Mouse (Mus musculus) gastrocnemius, adult 8-10 months (tissue): ENCODE data around the gene Plpp4. TPM values are rescaled to one million over a fixed set of nuclear protein-coding genes. Genes with fewer than 3 reads are reported as not detected.

Experiments used
- DNase-seq, 2 experiments: peaks; one replicate each; pipeline ENCODE4 v3.0.0; 2022; ENCODE audit warnings: low spot score in 2 of 2
- total RNA-seq, 4 experiments: library from RNA; stranded (reverse); gene quantifications; 2 replicates each; pipeline ENCODE4 v1.2.4; 2022

Gene Plpp4
- not detected for total RNA-seq

GRCm38 (mm10) chr7:129256621-129257373, at the start of gene Plpp4:
TSS of gene Plpp4 (plus strand) at chr7:129257031.
- DNase-seq, result no peak

DNA sequence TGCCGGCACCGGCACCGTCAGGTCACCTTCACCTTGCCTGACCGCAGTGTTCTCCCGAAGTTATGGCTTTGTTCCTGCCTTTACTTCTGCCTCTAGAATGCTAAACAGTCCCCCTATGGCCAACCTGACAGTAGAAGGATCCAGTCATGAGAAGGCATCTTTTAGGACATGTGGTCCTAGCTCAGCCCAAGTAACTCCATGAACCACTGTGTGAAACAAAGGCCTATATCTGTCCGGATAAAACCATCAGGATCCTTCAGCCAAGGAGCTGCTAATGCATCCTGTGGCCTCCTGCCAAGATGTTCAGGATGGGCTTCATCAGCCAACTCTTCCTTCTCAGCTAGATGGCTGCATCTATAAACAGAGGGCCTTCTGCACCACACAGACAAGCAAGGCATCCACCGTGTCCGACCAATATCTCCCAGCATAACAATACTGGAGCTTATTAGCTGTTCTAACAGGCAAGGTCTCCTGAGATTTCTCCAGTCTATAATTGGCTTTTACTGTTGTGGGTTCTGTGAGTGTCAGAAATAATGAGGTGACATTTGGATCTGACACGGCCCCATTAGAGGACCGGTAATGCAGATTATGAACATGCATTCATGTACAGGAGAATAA, 40.8 kb upstream of the Plpp4 start:
- no peak for DNase-seq

- DNase-seq, result no peak
Measured at GRCm38 (mm10) chr7:129216547-129217195, 40.2 kb upstream of the Plpp4 start.

GRCm38 (mm10) chr7:129220948-129221347, 35.9 kb upstream of the Plpp4 start:
- DNase-seq, result no peak

GRCm38 (mm10) chr7:129221649-129222048, 35.2 kb upstream of the Plpp4 start:
- no peak for DNase-seq

- DNase-seq, result no peak
Measured at GRCm38 (mm10) chr7:129235410-129235809, 21.4 kb upstream of the Plpp4 start.

DNA sequence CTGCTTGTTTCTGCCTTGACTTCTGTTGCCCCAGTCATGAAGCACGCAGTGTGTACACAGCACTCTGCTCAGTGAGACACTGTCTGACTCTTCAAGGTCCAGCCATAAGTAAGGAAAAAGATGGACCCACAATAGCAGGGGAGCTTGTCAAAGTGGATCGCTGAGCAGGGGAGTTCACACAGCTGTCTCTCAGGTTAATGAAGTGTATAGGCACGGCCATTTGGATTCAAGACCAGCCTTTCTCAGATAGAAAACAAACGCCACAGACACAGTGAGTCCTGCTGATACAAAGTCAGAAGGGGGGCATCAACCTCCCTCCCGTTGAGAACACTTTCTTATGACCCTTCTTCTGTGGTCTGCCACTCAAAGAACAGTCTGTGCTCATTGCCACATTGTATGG, 20.8 kb upstream of the Plpp4 start:
- DNase-seq, result no peak

GRCm38 (mm10) chr7:129250981-129251380, 5.8 kb upstream of the Plpp4 start:
- DNase-seq, result no peak

GRCm38 (mm10) chr7:129253406-129253805, 3.4 kb upstream of the Plpp4 start:
- DNase-seq, result no peak

- DNase-seq, result no peak
Measured at GRCm38 (mm10) chr7:129254126-129254525, 2.7 kb upstream of the Plpp4 start.

DNA sequence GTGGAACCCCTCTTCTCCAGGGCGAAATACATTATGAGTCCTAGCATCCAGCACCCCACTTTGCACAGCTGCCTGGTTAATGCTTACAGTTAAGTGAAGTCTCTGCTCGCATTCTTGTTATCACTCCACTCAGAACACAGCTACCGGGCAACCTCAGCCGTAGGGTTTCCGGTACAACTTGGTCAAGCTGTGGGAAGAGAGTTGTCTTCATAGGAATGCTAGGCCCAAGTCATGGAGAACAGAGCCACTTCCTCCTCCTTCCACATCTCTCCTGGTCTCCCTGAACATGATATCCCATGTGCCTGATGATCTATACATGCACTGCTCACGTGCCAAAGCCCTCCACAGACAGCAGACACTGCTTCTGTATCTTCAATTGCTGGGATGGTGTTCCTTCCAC, 1.4 kb upstream of the Plpp4 start:
- no peak for DNase-seq

DNA sequence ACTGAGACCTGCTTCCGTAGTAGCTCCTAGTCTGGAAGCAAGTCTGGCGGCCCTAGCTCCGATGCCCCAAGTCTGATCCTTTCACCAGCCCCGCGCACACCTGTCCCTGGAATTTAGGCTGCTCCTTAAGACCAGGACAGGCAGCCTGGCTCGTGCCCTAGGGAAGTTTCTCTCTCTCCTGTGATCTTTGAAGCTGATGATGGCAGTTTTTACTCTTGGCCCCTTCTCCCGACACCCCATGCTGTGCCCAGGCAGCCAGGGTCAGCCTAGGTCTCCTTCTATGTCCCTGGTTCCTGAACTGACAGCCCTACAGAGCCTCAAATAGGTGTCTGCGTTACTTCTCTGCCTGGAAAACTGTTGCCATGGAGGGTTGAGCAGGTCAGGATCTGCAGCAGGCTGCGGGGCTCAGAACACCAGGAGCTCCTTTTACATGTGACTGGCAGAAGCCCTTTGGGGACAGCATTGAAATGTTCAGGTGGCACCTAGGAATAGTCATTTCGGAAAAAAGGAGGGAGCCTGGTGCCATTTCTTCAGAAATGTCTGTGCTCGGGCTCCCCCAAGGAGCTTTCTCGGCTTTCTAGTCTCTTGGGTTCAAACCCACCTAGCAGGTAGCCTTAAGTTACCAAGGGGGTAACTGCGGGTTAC, 665 bp downstream of the Plpp4 start:
- DNase-seq, result no peak

DNA sequence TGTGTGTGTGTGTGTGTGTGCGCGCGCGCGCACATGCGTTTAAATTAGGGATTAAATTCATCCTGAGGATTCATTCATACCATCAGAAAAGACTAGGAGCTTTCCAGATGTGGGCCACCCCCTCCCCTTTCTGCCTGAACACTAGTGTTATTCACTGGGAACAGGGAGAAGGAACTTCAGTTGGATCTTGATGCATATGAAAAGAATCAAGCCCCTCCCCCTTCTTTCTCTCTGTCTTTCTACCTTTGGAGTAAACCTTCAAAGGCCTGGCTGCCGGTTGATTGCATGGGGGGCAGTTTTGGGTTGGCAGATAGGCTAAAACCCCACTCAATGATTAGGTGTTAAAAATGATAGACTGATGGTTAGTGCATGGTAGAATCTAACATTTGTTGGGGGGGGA, 1.5 kb downstream of the Plpp4 start:
- DNase-seq, result no peak

DNA sequence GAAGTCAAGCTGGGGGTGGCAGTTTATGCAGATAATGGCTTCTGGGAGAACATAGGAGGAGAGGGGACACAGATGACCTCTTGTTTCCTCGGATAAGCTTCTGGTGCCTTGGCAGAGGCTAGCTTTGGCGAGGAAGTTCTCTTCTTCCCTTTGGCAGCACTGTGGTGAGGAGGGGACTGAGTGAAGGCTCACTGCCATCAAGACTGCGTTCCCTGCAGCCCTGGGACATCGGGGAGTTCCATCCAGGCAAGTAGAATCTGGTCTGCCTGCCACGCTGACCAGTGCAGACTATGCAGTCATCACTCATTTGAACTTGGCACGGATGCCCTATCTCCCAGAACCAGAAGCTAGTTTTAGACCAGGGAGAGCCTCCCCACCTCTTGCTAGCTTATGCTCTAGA, 2.4 kb downstream of the Plpp4 start:
- DNase-seq, result no peak

DNA sequence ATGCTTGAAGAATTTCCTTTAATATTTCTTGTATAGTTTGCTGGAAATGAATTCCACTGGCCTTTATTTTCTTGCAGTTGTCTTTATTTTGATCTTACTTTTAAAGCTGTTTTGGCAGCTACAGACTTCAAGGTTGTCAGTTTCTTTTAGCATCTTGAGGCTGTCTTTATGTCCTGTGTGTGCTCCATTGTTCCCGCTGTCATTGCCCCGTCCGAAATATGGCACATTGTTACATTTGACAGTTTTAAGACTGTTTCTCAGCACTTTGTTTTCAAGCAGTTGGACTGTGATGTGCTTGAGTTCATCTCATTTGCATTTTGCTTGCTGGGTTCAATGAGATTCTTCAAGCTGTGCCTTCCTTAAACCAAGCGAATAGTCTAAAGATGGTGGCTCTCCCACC, 17.0 kb downstream of the Plpp4 start:
- DNase-seq, result no peak

GRCm38 (mm10) chr7:129274726-129275125, 17.9 kb downstream of the Plpp4 start:
- DNase-seq, result no peak

- DNase-seq, result no peak
Measured at GRCm38 (mm10) chr7:129277751-129278150, 20.9 kb downstream of the Plpp4 start.

- DNase-seq, result no peak
Measured at GRCm38 (mm10) chr7:129278801-129279200, 22.0 kb downstream of the Plpp4 start.

DNA sequence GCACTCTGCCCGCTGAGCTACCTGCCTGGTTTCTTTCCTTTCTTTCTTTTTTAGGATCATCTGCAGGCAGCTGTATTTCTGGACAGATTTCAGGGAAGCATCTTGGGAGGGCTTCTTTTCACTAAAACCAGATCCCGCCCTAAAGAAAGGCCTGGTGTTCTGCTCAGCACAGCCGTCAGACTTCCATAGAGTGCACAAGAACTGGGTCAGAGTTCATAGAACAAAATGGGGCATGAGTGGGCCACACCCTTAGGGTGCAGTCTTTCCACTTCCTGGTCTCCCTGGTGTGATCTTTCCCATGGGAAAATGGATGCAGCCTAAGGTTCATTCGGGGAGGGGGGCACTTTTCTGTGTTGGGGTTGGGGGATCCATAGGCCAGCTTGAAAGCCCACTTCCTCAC, 22.4 kb downstream of the Plpp4 start:
- DNase-seq, result no peak

GRCm38 (mm10) chr7:129281966-129282365, 25.1 kb downstream of the Plpp4 start:
- no peak for DNase-seq

DNA sequence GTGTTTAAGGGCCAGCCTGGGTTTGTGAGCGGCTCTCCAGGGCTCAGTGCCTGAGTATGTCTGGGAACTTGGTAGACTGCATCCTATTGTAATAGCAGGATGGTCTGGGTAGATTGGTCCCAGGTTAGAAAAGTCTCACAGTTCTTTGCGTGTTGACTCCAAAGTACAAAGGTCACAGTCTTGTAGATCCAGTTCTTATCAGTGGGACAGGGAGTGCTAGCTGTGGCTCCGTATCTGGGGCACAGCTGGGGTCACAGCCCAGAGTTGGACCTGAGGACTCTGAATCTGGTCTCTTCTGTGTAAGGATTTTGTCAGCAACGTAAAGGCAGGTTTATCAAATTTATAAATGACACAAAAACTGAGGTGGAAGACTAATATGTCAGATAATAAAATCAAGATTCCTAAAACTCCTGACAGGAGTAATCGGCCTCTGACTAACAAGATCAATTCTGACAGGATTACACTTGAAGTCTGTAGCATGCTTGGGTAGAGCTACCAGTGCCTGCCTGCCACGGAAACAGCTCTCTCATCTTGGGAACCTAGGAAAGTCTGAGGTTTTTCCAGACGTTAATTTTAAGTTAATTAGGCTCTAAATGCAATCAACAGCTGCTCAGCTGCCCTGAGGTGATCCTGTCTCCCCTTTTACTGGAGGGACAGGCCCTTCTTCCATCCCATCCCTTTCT, 28.5 kb downstream of the Plpp4 start:
- DNase-seq, result no peak

DNA sequence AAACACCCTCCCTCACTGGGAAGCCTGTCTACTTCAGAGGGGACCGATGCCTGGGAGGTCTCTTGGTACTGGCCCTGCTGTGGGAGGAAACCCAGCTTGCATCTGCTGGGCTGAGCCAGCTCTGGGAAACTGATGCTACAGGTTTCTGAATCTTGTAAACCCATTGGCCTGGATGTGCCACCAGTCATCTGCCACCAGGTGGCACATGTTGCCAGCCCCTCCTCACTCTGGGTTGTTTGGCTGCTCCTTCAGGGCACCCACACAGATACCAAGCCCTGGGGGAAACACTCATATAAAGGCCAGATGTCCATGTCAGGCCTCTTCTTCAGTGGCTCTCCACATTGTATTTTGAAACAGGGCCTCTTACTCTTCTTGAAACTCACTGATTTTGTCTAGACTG, 36.4 kb downstream of the Plpp4 start:
- no peak for DNase-seq
